Comparison of ENCODE assay signal across 8 mouse cellular contexts in genomic region chr7:141213605-141214235, GRCm38 (mm10). TPM values are rescaled to one million over a fixed set of nuclear protein-coding genes. Genes with fewer than 3 reads are reported as not detected.
DNase-seq lines count a peak whose midpoint lies in the region; ATAC-seq and TF ChIP-seq lines count a peak whose summit lies in the region.

Lmntd2 (minus strand) TSS chr7:141214080.

- H3K27me3 ChIP-seq in erythroblast, embryonic 14.5 days (ENCODE audit: control insufficient read depth): no peaks in the 10 kb centered on the region
- H3K27me3 ChIP-seq in CH12.LX (replicated peaks): peaks cover 34% of the 10 kb centered on the region
- no peaks in the 10 kb centered on the region for H3K27me3 ChIP-seq in hindbrain, embryonic 10.5 days (ENCODE audit: insufficient read depth, poor library complexity, severe bottlenecking)
- no peaks in the 10 kb centered on the region for H3K27me3 ChIP-seq in liver, postnatal 0 days (ENCODE audit: insufficient read depth, low read length)

- WGBS in hindbrain, embryonic 10.5 days: 92% methylated on average over 11 of the region's 11 CpGs
- 91% methylated on average over 11 of the region's 11 CpGs for WGBS in liver, postnatal 0 days (ENCODE audit: insufficient replicate concordance)

- TF ChIP-seq POLR2A in CH12.LX (IDR thresholded peaks at IDR 0.05; ENCODE audit: low read depth, low read length): no peak

- TF ChIP-seq RAD21 in CH12.LX (IDR thresholded peaks at IDR 0.05; ENCODE audit: low read depth, low read length): no peak

- H3K9me3 ChIP-seq in erythroblast, embryonic 14.5 days (ENCODE audit: control insufficient read depth, low read length): no peaks in the 10 kb centered on the region
- no peaks in the 10 kb centered on the region for H3K9me3 ChIP-seq in CH12.LX (replicated peaks; ENCODE audit: low read length)
- no peaks in the 10 kb centered on the region for H3K9me3 ChIP-seq in hindbrain, embryonic 10.5 days
- H3K9me3 ChIP-seq in liver, postnatal 0 days (ENCODE audit: low read length): no peaks in the 10 kb centered on the region

- no peaks in the 10 kb centered on the region for H3K79me2 ChIP-seq in CH12.LX (replicated peaks; ENCODE audit: control insufficient read depth, extremely low read depth, insufficient read depth, poor library complexity, severe bottlenecking)

- no peak for DNase-seq in CH12.LX (ENCODE audit: extremely low read depth)
- no peak for DNase-seq in hindbrain, embryonic 10.5 days (ENCODE audit: low spot score)
- DNase-seq in liver, postnatal 0 days: no peak
- no peak for DNase-seq in natural killer cell, adult 2 months (ENCODE audit: low spot score in 2 of 2)
- no peak for DNase-seq in left cerebral cortex, postnatal 14 days (ENCODE audit: low spot score in 2 of 2)

- in situ Hi-C loops in CH12.LX (cut with MboI; ENCODE audit: low pct_ligation_motif_present, low pct_unique_long_range_greater_than_20kb, low sequenced_read_pairs): no loop called here

- H3K9ac ChIP-seq in CH12.LX (ENCODE audit: insufficient read depth, low read depth): 0 out of 2 replicates have a peak within 1 kb of the TSS, but pooled peaks have one; percentile 8
- H3K9ac ChIP-seq in liver, postnatal 0 days (replicated peaks): no peak within 1 kb of the TSS; the same call in 1 of the 2 replicates

- no peak for TF ChIP-seq CTCF in CH12.LX (conservative IDR thresholded peaks at IDR 0.05 in 1 of 2, IDR thresholded peaks at IDR 0.05 in 1 of 2; ENCODE audit: low read depth in 2 of 2, low read length in 2 of 2)
- no peak for TF ChIP-seq CTCF in liver, postnatal 0 days (IDR thresholded peaks at IDR 0.05; ENCODE audit: low read depth)

- TF ChIP-seq EP300 in CH12.LX (IDR thresholded peaks at IDR 0.05; ENCODE audit: low read length): no peak
- TF ChIP-seq EP300 in liver, postnatal 0 days (IDR thresholded peaks at IDR 0.05; ENCODE audit: low read depth): no peak

- H3K27ac ChIP-seq in CH12.LX (ENCODE audit: insufficient read depth, low read depth): no peak within 1 kb of the TSS
- H3K27ac ChIP-seq in hindbrain, embryonic 10.5 days: peak within 1 kb of the TSS; percentile 97
- peak within 1 kb of the TSS; percentile 93 for H3K27ac ChIP-seq in liver, postnatal 0 days (ENCODE audit: low read depth)

- ATAC-seq in erythroblast, adult 5-6 weeks (replicated peaks; ENCODE audit: low FRiP score, poor library complexity, severe bottlenecking): no peak
- ATAC-seq in liver, postnatal 0 days: no peak
- ATAC-seq in megakaryocyte progenitor cell, adult 5-6 weeks (replicated peaks; ENCODE audit: poor library complexity): no peak

- H3K4me3 ChIP-seq in erythroblast, embryonic 14.5 days (replicated peaks): peak within 1 kb of the TSS; percentile 79
- H3K4me3 ChIP-seq in CH12.LX (replicated peaks in 1 of 3; ENCODE audit: low read depth in 2 of 3, low read length in 2 of 3, poor library complexity in 1 of 3): peak within 1 kb of the TSS in 1 of 3 experiments; percentile 65
- peak within 1 kb of the TSS; percentile 77 for H3K4me3 ChIP-seq in hindbrain, embryonic 10.5 days
- H3K4me3 ChIP-seq in liver, postnatal 0 days (ENCODE audit: low read depth, low read length): peak within 1 kb of the TSS; percentile 70; the same call in 1 of the 2 replicates

- intact Hi-C loops in left cerebral cortex, postnatal 14 days (cut with DNase I): no loop called here

- peak within 1 kb of the TSS; percentile 64 for H3K4me2 ChIP-seq in CH12.LX (ENCODE audit: insufficient read depth, low read depth, poor library complexity, severe bottlenecking)
- H3K4me2 ChIP-seq in liver, postnatal 0 days (ENCODE audit: low read depth, low read length): peak within 1 kb of the TSS; percentile 99

- dilution Hi-C loops in CH12.LX (cut with MboI; ENCODE audit: extremely low pct_ligation_motif_present, extremely low pct_unique_long_range_greater_than_20kb, low sequenced_read_pairs): no loop called here

- peaks cover 99% of the 10 kb centered on the region for H3K4me1 ChIP-seq in erythroblast, embryonic 14.5 days (ENCODE audit: control insufficient read depth)
- peaks cover 10 to 15% of the 10 kb centered on the region in 2 experiments for H3K4me1 ChIP-seq in CH12.LX (ENCODE audit: control insufficient read depth in 1 of 2, insufficient read depth in 2 of 2)
- H3K4me1 ChIP-seq in hindbrain, embryonic 10.5 days (replicated peaks): peaks cover 73% of the 10 kb centered on the region
- H3K4me1 ChIP-seq in liver, postnatal 0 days (ENCODE audit: insufficient read depth): peaks cover 50% of the 10 kb centered on the region

- peaks cover 68% of the 10 kb centered on the region for H3K36me3 ChIP-seq in erythroblast, embryonic 14.5 days (ENCODE audit: control insufficient read depth)
- H3K36me3 ChIP-seq in CH12.LX (replicated peaks in 1 of 2; ENCODE audit: control insufficient read depth in 1 of 2, insufficient read depth in 1 of 2, low read length in 1 of 2): peaks cover 0 to 18% of the 10 kb centered on the region in 2 experiments
- peaks cover 23% of the 10 kb centered on the region for H3K36me3 ChIP-seq in hindbrain, embryonic 10.5 days
- H3K36me3 ChIP-seq in liver, postnatal 0 days (replicated peaks; ENCODE audit: insufficient read depth, low read length): peaks cover 2% of the 10 kb centered on the region; the same call in 1 of the 2 replicates

TF ChIP-seq in CH12.LX, 34 proteins besides CTCF, POLR2A, EP300 and RAD21:
- TF ChIP-seq JUN (IDR thresholded peaks at IDR 0.05; ENCODE audit: insufficient read depth, low read depth, low read length) (no peak), KAT2A (IDR thresholded peaks at IDR 0.05; ENCODE audit: insufficient replicate concordance, low read length) (no peak), UBTF (IDR thresholded peaks at IDR 0.05; ENCODE audit: low read depth, low read length) (no peak), TBP (conservative IDR thresholded peaks at IDR 0.05; ENCODE audit: low read depth, low read length) (no peak)

RNA-seq across cellular contexts. Expression of gene Lmntd2, which starts in this region (rescaled TPM):
- polyA plus RNA-seq in erythroblast, embryonic 14.5 days (2012): 0.28 and 0.51 TPM in 2 replicates
- total RNA-seq in erythroblast, adult 5-6 weeks (2015; ENCODE audit: low replicate concordance): not detected in 2 replicates
- 0.17 and 1.7 TPM in 2 replicates for total RNA-seq in erythroblast, adult 5-6 weeks (2017; ENCODE audit: low replicate concordance)
- total RNA-seq in CH12.LX (2012; rRNA removed) (0.50 and 1.1 TPM in 2 replicates), CH12.LX (2014; rRNA removed) (0.55 and 0.97 TPM in 2 replicates)
- polyA plus RNA-seq in CH12.LX (2012; ENCODE audit: insufficient read length, low read depth): 0.85 and 0.89 TPM in 2 replicates
- polyA plus RNA-seq in hindbrain, embryonic 10.5 days (2016; fragmentation: Nextera tagmentation; extraction: Ambion mirVana): 3.9 and 4.0 TPM in 2 replicates
- polyA plus RNA-seq in liver, postnatal 0 days (2015; fragmentation: Nextera tagmentation; extraction: Ambion mirVana): 0.49 TPM in 2 replicates
- total RNA-seq in megakaryocyte progenitor cell, adult 5-6 weeks (2015): 0.20 and 0.89 TPM in 2 replicates
- 0.10 TPM in 1 of 2 replicates, not detected in the other for total RNA-seq in megakaryocyte progenitor cell, adult 5-6 weeks (2017)
- total RNA-seq in left cerebral cortex, postnatal 14 days (2021): not detected
